Mouse (Mus musculus) embryonic fibroblast, embryonic 13.5 days (primary cell): ENCODE data around the gene Immp2l.

Source experiments
- CTCF ChIP-seq: IDR thresholded peaks from 2 replicates; pipeline ENCODE4 v1.5.1; 2011; ENCODE audit warnings: mild to moderate bottlenecking, control low read depth, low read length, moderate library complexity, borderline replicate concordance; ENCODE audit not compliant: insufficient read depth
- POLR2A ChIP-seq: IDR thresholded peaks from 2 replicates; pipeline ENCODE4 v1.6.1; 2011; ENCODE audit warnings: low read depth, mild to moderate bottlenecking, control low read depth, low read length, moderate library complexity

GRCm38 (mm10) chr12:41170051-41170450 lies 146.2 kb downstream of the Immp2l start:
- no peak for TF ChIP-seq CTCF
- TF ChIP-seq POLR2A = no peak
